Mouse (Mus musculus): Measurements from ENCODE around the gene Myh7.
A peak's percentile ranks its signal among the peaks of the same experiment; 100 is the strongest.
"Not testable (repeated sequence)": the region's sequence is repeated elsewhere in the genome, so short reads cannot be mapped to it uniquely, and the experiment has no call there.

Gene Myh7

GRCm38 (mm10) chr14:54994136-54994868, at the start of gene Myh7:
Myh7 (minus strand) TSS chr14:54994626.
- DNase-seq (ENCODE audit: low spot score), result no peak

DNA sequence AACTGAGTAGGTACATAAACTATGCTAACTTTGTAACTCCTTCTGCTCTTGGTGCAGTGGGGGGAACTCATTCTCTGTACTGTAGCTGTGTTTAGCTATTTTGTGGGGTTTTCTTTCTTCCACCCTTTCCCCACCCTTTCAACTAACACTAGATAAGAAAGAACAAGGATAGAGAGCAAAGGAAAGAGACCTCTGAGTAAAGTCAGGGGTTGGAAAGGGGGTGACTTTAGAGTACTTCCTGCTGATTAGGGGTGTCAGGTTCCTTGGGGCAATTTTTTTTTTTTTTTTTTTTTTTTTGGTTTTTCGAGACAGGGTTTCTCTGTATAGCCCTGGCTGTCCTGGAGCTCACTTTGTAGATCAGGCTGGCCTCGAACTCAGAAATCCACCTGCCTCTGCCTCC, 49.3 kb upstream of the Myh7 start:
- DNase-seq (ENCODE audit: low spot score), result not testable (repeated sequence)

GRCm38 (mm10) chr14:55032695-55033225, 38.3 kb upstream of the Myh7 start:
- no peak for DNase-seq (ENCODE audit: low spot score)

GRCm38 (mm10) chr14:55029034-55029698, 34.7 kb upstream of the Myh7 start:
- DNase-seq (ENCODE audit: low spot score), result no peak

- DNase-seq (ENCODE audit: low spot score), result no peak
Observed at GRCm38 (mm10) chr14:55028333-55028835, 34.0 kb upstream of the Myh7 start.

DNA sequence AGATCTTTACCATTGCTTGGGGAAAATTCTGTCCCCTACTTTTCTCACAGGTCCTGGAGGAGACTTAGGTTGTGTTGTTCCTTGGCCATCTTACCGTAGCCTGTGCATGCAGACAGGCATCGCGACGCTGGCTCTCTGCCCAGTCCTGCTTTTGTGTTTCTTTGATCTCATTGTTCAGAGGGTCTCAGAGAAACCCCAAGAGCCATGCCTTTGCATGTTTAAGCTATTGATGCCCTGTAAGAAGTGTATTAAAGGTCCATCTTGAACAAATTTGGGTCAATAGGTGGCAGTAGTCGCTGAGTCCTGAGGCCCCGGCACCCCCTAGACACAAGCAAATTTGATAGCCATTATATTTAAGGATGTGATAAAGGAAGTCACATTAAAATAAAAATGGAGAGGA, 33.2 kb upstream of the Myh7 start:
- no peak for DNase-seq (ENCODE audit: low spot score)

- no peak for DNase-seq (ENCODE audit: low spot score)
Observed at GRCm38 (mm10) chr14:55027251-55027650, 32.8 kb upstream of the Myh7 start.

- no peak for DNase-seq (ENCODE audit: low spot score)
Observed at GRCm38 (mm10) chr14:55025527-55025926, 31.1 kb upstream of the Myh7 start.

DNA sequence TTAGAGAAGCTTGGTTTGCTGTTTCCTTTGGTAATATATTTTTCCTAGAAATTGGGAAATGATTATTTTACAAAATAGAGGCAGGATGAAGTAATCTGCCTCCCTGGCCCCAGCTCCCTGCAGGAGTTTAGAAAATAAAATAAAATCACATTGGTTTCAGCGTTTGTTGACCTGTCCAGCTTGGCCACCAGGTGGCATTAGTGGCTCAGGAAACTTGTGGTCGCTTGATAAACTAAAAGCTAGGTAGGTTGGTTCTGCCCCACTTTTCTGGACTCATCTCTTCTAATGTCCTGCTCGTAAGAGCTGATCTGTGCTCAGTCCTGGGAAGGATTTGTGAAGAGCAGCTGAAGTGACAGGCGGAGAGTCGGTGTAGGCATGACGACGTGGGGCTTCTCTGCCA, 29.8 kb upstream of the Myh7 start:
- no peak for DNase-seq (ENCODE audit: low spot score)

- DNase-seq (ENCODE audit: low spot score), result no peak
Observed at GRCm38 (mm10) chr14:55023011-55023410, 28.6 kb upstream of the Myh7 start.

GRCm38 (mm10) chr14:55020394-55020793, 26.0 kb upstream of the Myh7 start:
- no peak for DNase-seq (ENCODE audit: low spot score)

GRCm38 (mm10) chr14:55016876-55017275, 22.4 kb upstream of the Myh7 start:
- no peak for DNase-seq (ENCODE audit: low spot score)

DNA sequence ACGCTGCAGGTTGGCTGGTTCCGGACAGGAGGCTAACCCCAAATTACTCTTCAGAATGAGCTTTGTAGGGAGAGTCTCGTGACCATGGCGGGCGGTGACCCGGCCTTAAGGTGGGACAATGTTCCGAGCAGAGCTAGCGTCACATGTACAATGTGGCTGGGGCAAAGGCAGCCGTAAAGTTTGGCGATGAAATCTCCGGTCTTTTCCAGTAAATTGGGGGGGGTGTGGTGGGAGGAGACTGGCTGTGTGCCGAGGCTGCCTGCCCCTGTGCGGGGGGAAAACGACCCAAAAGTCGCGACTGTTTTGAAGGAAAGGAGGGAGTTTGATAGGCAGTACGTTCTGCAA, 21.3 kb upstream of the Myh7 start:
- no peak for DNase-seq (ENCODE audit: low spot score)

DNA sequence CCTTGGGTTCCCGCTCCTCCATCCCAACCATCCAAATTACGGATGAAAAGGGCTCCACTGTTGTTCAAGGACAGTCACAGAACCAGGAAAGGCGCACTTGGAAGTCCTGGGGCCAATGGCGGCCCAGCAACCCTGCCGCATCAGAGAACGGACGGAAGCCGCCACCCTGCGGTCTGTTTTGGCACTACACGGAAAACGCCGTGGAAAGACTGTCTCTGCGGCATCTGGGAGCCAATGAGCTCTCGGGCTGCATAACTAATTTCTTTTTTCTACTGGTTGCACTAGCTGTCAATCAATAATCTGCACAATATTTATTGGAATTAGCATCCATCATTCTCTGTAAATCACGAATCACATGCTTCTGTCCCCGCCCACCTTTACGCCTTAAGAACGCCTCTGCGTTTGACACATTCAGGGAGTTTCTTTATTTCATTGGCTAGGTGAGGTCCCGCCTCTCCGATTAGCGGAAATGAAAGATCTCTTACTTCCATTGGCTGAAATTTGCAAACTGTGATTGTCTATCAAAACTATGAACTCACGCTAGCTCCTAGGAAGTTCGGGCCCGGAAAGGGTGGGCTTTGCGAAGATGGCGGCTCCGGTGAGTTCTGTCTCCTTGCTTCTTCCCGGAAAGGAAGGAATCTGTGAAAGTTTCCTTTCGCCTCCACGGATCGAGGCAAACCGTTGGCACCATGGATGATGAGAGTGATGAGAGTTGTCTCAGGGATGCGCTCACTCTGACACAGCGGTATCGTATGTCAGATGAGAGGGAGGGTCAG, 20.8 kb upstream of the Myh7 start, which contains the start of gene Ngdn:
Gene Ngdn, plus strand, starts transcription at position 464 of the 776 bp plus-strand sequence.
- peak; percentile 95 for DNase-seq (ENCODE audit: low spot score)

- DNase-seq (ENCODE audit: low spot score), result peak; percentile 55
Observed at GRCm38 (mm10) chr14:55014591-55014990, 20.2 kb upstream of the Myh7 start.

- DNase-seq (ENCODE audit: low spot score), result no peak
Observed at GRCm38 (mm10) chr14:55011116-55011515, 16.7 kb upstream of the Myh7 start.

DNA sequence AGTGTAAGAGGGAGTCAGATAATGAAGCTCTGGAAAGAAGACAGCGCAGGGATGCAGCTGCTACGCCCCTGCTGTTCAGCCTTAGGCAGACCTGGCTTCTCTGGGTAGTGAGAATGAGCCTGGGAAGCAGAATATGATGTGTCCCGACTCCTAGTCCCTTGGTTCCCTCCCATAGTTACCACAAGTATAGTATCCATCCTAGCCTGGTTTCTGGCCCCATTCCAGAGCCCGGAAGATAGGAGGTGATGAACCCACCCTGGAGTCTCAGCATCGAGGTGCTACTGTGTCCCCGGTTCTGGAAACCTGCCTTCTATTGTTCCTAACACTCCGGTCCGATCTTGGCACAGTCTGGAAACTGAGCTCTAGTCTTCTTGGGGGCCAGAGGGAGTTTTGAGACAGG, 14.0 kb upstream of the Myh7 start:
- no peak for DNase-seq (ENCODE audit: low spot score)

DNA sequence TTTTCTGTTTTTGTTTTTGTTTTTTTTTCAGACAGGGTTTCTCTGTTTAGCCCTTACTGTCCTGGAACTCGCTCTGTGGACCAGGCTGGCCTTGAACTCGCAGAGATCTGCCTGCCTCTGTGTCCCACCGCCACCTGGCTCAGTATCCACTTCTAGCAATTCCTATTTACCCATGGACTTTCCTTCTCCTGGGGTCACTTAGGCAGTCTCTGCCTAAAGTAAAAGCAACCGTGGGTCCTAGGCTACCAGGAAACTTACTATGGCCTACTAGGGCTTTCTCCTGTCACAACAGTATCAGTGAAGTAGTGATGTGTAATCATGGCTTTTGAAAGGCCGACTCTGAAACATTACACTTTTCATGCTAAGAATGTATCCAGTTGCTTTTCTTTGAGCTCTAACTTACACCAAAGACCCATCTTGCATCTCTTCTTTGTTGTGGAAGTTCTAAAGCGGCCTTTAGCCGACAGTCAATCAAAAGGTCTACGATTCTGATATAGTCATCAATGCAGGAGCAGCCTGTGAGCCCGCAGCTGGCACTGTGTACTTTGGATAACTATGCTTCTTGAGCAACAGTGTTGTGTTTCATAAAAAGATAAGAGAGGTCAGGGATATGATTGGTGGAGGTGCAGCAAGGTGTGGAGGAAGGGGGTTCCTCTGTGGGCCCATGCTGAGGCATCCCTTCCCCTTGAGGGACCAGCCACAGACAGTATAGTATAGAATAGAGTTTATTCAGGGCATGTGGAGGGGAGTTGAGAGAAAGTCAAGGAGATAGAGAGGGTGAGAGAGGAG, 12.9 kb upstream of the Myh7 start:
- no peak for DNase-seq (ENCODE audit: low spot score)

DNA sequence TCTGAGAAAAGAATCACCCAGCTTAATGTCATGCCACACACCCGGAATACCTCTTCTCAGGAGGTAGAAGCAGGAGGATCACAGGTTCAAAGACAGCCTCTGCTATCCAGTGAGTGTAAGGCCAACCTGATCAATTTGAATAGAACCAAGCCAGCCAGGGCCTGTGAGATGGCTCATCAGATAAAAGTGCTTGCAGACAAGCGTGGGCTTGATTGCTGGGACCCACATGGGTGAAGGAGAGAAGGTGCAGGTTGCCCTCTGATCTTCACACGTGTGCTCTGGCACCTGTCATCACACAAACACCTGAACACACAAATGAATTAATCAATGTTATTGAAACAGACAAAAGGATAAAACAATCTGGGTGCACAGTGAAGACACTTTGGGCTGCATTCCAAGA, 12.1 kb upstream of the Myh7 start:
- DNase-seq (ENCODE audit: low spot score), result no peak

- DNase-seq (ENCODE audit: low spot score), result no peak
Observed at GRCm38 (mm10) chr14:55005967-55006366, 11.5 kb upstream of the Myh7 start.

DNA sequence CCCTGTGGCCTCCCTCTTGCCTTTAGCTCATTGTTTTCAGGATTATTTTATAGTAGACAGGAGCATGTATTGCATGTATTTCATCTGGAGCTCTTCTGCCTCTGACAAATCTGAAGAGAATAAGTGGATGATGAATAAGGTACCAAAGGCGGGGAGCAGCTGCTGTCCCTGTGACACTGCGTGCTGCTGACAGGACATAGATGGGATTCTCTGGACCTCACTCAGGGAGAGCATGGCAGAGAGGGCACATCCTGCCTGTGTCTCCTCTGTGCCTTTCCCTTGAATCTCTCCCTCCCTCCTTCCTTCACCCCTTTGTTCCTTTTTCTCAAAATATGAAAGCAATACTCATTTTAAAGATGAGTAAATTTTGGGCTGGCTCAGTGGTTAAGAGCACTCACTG, 11.1 kb upstream of the Myh7 start:
- no peak for DNase-seq (ENCODE audit: low spot score)

All from ovary, postnatal 10 days (tissue).